Mouse (Mus musculus) gastrocnemius, postnatal 10 days (tissue): ENCODE measurements around the gene Cstb. TPM values are rescaled to one million over a fixed set of nuclear protein-coding genes. Genes with fewer than 3 reads are reported as not detected.
"Not testable (repeated sequence)": the region's sequence is repeated elsewhere in the genome, so short reads cannot be mapped to it uniquely, and the experiment has no call there.

Experiments
- DNase-seq: peaks from one replicate; pipeline ENCODE4 v3.0.0; 2021; ENCODE audit warnings: mixed read lengths
- long read RNA-seq, 2 experiments: library from polyadenylated mRNA; stranded (forward); transcript quantifications; one replicate each; pipeline ENCODE4 v2.0.0; 2021
- total RNA-seq, 2 experiments: library from RNA; stranded (reverse); gene quantifications; 2 replicates each; pipeline ENCODE4 v1.2.3; 2021

Gene Cstb
- total RNA-seq, result 10 to 100 TPM; 28.5 to 40.5 TPM
- long read RNA-seq, experiment 1, transcript Cstb-201 (3 exons, 603 nt), result major isoform, 20 of 21 reads
- long read RNA-seq, experiment 1, partial matches to known transcripts, result 1 of 21 reads
- long read RNA-seq, experiment 1, other reads (novel, unspliced or antisense), result 0 of 21 reads
- long read RNA-seq, experiment 2, transcript Cstb-201 (3 exons, 603 nt), result major isoform, 13 of 13 reads
- long read RNA-seq, experiment 2, partial matches to known transcripts, result 0 of 13 reads
- long read RNA-seq, experiment 2, other reads (novel, unspliced or antisense), result 0 of 13 reads

DNA sequence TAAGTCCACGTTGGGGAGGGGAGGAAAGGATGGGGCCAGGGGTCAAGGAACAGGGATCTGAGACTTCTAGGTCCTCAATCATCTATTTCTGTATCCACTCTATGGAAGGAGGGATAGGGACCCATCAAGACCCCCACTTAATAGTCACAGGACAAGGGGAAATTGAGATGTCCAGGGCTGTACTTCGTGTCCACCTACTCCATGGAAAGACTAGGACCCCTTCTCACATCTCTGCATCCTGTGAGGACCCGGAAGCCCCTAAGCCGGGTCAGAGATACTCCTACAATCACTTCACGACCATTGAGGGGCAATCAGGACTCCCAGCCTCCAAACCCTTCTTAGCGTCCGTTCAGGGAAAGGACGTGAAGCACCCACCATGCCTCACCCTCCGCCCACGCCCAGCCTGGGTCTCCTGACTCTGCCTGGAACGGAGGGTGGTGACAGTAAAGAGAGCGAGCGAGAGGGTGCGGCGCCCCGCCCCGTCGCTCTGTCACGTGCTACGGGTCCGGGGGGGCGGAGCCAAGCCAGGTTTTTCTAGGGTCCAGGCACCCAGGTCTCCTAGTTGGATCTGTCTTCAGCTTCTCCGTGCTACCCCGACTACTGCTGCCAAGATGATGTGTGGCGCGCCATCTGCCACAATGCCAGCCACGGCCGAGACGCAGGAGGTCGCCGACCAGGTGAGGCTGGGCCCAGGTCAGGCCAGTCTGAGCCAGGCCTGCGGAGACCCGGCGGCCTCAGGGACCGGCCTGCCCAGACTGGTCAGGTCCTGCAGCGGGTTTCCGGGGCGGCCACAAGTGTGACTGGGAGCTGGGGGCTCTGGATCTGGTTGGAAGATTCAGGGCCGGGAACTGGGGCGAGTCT lies at the start of gene Cstb:
Gene Cstb, plus strand, starts transcription at position 489 of the 861 bp plus-strand sequence.
- DNase-seq, result peak; percentile 81

DNA sequence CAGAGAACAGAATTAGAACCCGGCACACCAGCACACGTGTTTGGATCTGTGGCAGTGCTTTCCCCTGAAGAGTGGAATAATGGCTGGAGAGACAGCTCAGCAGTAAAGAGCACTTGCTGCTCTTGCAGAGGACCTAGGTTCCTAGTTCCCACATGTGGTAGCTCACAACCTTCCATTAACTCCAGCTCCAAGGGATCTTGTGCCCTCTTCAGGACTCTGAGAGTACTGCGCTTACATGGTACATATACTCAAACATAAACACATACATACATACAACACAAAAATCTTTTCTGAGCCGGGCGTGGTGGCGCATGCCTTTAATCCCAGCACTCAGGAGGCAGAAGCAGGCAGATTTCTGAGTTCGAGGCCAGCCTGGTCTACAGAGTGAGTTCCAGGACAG lies 47.0 kb upstream of the Cstb start:
- no peak for DNase-seq

DNA sequence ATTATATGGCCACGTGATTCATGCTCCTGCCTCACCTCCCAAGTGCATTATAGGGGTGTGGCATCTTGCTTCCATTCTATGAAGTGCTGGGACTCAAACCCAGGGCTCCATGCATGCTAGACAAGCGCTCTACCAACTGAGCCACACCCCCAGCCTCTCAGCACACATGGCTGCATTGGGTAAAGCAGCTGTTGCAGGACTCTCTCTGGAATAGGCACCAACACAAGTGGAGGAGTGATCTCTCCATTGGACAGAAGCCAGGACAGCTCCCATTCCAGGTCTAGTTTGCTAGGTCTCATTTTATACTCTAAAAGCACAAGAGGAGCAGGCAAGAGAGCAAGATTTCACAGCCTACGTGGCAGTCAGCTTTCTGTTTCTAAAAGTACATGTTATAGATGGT lies 41.9 kb upstream of the Cstb start:
- no peak for DNase-seq

DNA sequence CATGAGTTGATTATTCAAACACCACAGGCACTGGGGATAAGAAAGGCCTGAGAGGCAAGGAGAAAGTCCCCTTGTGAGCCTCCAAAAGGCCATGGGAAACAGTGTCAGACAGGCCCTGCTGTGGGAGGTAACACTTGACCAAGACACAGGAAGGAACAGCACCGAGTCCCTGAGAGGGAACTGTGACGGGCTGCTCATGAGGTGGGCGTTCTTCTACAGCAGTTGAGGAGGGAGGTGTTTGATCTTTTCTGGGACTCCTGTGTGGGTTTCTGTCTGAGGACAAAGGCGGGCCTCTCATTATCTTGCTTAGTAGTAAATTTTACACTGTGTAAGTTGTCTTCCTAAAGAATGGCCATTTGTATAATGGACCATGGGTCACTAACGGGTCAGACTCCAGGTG lies 39.9 kb upstream of the Cstb start:
- DNase-seq, result no peak

DNA sequence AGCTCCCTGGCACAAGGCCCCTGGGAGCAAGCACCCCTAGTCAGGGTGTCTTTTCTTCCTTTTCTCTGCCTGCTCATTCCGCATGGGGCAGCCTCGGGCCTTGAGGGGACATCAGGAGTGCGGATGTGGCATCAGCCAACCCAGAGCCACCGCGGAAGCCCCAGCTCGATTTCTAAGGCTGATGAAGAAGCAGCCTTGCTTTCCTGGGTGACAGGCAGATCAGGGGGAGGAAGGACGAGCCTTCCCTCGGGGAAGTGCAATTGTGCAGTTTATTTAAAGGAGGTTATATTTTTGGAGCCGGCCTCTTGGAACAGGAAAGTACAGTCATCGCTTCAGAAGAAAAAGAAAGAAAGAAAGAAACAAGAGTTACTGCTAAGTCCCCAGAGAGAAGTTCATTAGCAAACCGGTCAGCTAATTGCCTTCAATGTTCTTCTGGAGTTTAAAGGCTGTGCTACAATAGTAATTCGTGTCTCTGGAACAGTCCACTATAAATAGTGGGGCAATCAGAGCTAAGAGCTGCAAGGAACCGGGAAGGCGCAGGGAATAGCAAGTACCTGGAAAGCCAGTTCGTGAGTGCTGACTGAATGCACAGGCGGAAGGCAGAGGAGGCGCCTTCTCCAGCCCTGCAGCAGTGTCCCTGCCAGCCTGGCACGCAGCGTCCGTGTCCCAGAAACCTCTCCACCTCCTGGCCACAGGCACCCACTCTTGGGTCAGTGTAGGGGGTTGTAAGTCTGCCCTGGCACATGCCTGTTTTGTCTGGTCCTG lies 37.1 kb upstream of the Cstb start:
- DNase-seq, result no peak

DNA sequence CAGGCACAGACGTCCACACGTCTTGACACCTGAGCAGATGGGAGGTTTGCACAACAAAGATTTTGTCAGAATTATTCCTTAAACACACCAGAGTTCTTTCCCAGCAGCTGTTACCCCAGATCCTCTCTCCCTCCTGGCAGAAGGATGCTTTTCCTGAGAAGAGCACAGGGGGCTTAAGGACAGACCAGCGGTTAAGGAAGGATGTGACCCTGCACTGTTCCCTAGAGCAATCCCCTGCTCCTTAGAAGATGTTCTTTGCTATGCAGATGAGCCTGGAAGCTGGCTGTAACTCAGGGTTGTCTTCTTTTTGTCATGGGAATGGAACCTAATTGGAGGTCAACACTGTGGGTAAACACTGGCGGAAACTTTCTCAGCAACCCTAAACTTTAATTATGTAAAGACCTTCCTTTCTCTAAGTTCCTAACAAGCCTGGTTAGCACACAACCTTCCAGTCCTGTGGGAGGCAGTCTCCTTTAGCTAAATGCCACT lies 34.4 kb upstream of the Cstb start:
- DNase-seq, result no peak

DNA sequence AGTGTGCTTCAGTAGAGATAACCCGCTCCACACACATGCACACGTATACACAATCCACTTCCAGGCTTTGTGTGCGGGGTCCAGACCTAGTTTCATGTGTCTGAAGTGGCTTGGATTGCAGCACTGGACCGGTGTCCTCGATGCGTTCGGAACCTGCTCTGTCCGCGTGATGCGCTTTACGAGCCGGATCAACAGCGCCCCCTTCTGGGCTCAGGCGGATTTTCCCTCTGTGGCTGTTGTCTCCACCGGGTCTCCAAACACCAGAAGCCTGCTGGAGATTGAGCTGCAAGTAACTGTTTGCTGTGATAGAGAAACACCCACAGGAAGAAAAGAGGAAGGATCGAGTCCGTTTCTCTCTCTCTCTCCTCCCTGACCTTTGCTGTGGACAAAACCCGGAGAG lies 33.4 kb upstream of the Cstb start:
- peak; percentile 88 for DNase-seq

DNA sequence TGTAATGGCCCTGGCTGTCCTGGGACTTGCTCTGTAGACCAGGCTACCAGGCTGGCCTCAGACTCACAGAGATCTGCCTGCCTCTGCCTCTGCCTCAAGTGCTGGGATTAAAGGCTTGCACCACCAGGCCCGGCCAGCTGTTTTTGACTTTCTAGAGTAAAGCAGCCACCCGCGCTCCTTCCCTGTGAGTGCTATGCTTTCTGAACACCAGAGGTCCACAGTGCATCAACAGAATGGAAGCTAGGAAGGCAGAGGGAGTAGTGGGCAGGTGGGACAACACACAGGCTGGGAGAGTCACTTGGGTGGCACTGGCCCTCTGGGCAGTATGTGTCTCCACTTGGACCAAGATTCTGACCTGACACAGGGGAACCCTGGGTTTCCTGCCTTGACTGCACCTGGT lies 30.1 kb upstream of the Cstb start:
- DNase-seq, result no peak

DNA sequence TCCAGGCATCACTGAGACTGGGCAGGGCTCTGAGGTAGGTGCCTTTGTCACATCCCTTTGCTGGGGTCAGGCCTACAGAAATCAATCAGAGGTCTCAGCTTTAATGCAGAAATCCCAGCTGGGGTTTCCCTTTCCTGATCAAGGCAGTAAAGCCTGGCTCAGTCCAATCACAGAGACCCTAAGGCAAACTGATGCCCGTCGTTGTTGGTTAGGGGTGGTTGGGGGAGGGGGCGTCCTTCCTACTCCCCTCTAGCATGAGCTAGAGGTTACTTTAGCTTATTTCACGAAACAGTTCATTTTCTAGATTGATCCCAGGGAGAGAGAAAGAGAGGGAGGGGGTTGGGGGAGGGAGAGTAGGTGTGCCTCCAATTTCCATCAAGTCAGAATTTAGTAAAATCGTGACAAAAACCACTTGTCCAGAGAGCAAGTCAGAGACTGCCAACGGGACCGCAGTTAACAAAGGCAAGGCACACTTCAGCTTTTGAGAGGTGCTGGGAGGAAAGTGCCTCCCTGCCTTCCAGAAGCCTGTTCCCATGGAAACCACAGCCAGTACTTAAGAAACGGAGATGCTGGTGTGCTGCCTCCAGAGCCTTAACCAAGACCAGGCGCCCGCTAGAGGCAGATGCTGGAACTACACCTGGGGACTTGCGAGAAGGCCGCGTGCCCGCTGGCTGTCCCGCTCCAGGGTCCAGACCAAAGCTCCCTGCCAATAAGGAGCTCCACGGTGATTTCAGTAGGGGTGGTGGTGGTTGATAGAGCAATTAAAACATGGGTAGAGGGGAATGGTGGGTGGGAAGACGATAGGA lies 29.4 kb upstream of the Cstb start:
- DNase-seq, result peak; percentile 98

DNA sequence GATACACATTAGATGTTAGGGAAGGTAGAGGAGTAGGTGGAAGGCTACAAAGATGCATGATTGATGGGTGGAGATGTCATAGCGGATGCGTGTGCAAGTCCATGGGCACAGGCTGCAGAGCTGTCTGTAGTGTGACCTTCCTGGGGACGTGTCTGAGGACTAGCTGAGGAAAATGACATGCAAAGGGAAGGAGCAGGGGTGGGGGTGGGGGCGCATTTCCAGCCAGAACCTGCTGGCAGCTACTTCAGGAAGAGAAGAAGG lies 28.9 kb upstream of the Cstb start:
- DNase-seq, result no peak

DNA sequence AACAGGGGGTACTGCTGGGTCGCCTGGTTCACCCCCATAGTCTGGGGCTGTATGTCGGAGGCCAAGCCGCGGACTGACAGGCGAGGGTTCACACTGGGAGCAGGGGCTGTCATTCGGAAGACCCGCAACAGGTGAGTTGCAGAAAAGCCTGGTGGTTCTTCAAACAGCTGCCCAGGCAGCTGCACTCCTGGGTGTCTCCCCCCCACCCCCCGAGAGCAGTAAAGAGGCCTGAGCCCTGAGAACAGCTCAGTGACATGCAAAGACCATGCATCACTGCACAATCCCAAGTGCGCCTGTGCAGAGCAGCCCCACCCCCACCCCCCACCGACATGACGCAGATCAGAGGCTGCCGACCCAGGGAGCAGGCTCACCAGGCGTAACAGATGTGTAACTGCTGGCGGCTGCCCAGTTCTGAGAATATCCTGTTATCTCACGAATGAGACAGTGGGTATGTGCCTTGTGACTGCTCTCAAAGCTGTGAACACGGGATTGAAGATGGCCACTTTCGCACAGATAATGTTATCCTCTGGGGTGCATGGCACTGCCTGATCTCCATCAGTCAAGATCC lies 26.3 kb upstream of the Cstb start:
- no peak for DNase-seq

DNA sequence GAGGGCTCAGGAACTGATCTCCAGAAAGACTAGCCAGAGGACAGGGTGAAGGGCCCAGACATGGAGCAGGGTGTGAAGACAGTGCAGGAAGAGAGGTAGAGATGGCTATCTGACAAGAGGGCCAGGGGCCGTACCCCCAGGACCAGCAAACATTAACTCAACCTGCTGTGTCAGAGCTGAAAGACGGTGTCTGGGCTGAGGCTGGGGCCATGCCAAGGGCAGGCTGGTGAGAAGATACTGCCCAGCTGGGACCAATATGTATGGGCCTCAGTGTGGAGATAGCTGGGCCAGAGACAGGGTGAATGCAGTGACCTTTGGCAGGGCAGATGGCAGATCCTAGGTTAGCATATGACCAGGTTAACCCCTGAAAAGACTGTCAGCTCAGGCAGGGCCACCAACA lies 24.3 kb upstream of the Cstb start:
- no peak for DNase-seq

DNA sequence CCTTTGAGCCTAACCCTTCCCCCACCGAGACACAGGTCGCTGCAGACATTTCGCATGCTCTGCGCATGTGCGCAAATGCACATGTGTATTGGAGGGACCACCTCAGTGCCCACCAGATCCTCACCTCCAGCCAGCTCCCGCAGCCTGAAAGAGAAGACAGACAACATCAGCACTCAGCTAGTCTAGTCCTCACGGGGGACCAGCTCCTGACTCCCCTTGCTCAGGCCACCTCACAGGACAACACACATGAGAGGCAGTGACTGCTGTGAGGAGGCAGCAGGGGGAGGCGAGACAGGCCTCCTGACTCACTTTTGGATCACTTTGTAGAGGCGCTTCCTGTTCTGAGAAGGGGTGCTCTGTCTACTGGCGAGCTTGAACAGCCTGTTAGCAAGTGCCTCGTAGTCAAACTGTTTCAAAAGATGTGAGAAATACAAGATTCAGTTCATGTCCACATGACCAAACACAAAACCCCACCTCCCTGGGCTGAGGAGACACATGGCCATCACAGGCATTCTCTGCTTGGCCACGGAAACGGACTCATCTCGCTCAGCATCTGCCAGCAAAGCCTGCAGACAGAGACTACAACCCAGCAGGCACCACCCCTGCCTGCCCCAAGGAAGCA lies 23.1 kb upstream of the Cstb start:
- no peak for DNase-seq

DNA sequence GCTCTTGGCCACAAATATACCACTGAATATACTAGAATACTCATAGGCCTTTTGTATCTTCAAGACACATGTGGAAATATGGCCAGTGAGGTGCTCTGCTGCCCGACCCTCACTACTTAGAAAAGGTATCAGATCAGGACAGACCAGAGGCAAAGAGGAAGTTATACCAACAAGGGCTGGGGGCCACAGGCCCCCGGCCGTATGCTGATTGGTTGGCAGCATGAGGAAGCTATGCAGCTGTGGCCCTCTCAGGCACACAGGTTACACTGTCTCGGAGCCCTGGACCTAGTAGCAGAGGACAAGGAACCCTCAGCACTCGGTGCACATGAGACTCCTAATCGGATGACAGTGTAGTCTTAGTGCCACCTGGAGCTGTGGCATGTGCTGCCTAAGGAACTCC lies 19.3 kb upstream of the Cstb start:
- DNase-seq, result no peak

DNA sequence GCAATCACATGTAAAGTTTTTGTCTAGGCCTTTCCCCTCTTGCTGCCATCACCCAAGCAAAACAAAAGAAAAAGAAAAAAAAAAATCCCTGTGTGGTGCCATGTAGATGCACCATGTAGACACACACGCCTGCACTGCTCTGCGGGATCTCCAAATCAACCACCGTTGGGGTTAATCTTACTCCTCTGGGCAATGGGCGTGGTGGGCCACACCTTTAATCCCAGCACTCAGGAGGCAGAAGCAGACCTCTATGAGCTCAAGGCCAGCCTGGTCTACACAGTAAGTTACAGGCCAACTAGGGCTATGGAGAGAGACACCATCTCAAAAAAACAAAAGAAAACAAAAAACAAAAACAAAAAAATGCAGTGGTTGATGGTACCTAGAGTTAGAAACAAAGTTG lies 18.3 kb upstream of the Cstb start:
- DNase-seq, result no peak

DNA sequence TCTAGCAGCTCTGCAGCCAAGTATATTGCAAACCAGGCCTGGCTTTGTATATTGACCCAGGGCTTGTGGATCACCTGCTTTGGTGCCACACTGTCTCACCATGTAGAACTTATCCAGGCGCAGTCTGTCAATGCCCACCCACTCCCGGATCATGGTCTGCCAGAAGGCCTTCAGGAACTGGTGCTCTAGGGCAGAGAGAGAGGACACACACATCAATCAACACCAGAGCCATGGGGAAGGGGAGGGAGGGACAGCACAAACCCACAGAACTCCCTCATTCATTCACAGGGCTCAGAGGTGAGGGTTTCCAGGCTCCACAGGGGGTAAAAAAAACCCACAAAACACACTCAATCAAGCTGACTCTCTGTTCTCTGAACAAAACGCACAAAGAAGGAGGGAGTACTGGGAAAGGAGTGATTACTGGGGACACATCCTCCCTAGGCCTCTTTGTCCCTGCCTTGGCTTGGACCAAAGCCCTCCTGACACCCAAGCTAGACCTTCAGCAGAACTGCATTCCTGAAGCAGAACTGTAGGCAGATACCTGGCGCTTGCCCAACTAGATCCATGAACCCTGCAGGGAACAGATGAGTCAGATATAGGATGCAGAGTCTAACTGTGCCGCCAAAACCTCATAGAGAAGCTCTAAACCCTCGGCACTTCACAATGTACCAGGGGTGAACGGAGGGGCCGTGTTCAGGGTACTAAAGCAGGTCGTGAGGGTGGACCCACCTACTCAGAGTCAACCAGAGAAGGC lies 16.3 kb upstream of the Cstb start:
- DNase-seq, result no peak

DNA sequence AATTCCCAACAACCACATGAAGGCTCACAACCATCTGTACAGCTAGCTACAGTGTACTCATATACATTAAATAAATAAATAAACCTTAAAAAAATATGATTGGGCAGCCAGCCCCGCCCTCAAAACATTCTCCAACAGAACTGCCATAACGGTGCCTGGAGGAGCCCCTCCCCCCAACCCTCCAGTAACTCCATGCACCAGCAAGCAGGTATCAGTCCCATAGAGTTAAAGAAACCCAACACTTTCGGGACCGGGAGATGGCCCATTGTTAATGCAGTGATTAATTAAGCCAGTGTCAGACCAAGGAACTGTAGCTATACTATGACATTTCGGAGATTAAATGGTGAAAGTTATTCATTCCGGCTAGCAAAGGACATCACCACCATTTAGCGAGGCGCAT lies 13.6 kb upstream of the Cstb start:
- no peak for DNase-seq

DNA sequence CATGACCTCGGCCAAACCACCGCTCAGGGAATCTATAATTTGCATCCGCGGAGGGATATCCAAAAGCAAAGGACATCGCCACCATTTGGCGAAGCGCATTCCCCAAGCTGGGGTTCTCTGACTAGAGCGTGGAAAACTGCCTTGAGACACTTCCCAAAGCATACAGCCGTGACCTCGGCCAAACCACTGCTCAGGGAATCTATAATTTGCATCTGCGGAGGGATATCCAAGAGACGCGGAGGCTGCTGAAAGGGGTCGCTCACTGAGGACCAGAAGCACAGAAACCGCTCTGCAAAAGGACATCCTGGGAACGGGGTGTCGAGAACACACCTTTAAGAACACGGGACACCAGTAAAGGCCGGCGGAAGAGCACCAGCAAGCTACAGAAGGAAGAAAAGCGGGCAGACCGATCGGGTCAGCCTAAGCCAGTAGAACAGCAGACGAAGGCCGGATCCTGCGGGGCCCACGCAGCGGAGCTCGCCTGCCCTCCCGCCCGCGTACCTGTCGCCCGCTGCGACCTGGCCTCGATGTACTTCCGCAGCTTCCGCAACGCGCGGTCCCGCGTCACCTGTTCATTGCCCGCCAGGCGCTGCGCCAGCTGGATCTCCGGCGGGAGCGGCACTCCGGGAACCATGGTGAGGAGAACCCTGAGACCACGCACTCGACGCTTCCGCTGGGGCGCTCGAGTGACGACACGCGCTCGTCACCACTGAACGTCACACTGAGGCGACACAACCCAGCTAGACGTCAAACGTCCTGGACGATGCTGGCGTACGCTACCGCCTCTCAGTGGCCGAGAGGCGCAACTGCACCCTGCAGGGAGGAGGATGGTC lies 12.9 kb upstream of the Cstb start, which contains the start of gene Rrp1:
Gene Rrp1, minus strand, starts transcription at position 725 of the 833 bp plus-strand sequence.
- DNase-seq, result peak; percentile 90

DNA sequence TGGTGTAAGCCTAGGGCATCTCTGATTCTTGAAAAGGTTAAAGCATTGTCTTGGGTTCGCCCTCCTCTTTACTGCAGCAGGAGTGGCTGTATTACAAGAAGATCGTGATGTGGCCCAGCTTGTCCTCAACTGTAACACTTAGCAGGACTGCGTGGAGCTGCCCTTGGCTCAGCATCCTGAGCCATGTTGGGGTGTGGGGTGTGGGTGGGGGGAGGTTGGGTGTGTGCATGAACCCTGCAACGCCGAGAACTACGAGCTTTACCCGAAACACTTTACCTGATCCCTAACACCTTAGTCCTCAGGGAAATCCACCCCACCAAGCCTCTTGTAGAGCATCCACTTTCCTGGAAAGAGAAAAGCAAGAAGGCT lies 12.3 kb upstream of the Cstb start:
- DNase-seq, result no peak

DNA sequence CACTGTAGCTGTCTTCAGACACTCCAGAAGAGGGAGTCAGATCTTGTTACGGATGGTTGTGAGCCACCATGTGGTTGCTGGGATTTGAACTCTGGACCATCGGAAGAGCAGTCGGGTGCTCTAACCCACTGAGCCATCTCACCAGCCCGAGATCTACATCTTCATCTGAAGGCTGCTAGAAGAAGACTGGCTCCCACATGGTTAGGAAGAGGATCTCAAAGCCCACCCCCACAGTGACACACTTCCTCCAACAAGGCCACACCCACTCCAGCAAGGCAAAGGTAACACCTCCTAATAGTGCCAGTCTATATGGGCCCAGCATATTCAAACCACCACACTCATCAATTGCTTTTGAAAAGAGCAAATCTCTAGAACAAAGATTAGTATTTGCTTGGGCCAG lies 10.5 kb upstream of the Cstb start:
- not testable (repeated sequence) for DNase-seq
